Mouse (Mus musculus) stomach, postnatal 0 days (tissue): ENCODE measurements at regions not wholly inside any gene's neighbourhood (a gene's known extent, or its start where the extent isn't known, plus 50 kb on each side); places are given as distances from the start of the nearest gene placed in this dataset.

Source experiments
- CTCF ChIP-seq: IDR thresholded peaks from 2 replicates; pipeline ENCODE4 v1.5.1; 2016; ENCODE audit warnings: antibody characterized with exemption, low read depth, mild to moderate bottlenecking, moderate library complexity
- EP300 ChIP-seq: optimal IDR thresholded peaks from 2 replicates; pipeline ENCODE3; 2016; ENCODE audit warnings: antibody characterized with exemption

DNA sequence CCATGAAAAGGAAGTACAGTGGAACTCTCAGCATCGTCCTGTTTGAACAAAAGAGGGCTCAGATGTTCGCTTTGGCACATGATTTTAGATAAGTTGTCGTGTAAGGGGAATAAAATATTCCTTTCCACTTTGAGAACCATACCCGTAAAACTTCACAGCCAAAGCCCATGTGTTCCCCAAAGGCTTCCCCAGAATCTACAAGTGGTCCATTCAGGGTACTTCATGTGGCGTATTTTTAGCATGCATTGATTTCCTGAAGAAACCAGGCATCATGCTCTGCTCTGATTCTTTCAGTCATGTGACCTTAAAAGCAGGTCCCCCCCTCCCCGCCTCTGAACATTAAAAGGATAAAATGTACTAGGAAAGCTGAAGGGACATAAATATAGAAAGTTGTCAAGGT, 1112.9 kb downstream of the Synb start:
- TF ChIP-seq CTCF, result no peak
- TF ChIP-seq EP300, result no peak
